Mouse (Mus musculus) G1E-ER4 (cell line): ENCODE data around the gene Usp5. TPM values are rescaled to one million over a fixed set of nuclear protein-coding genes. Genes with fewer than 3 reads are reported as not detected.

Experiments used
- GATA1 ChIP-seq: IDR thresholded peaks from one replicate; pipeline ENCODE4 v1.8.0; 2012; ENCODE audit warnings: low read length, inconsistent platforms
- polyA plus RNA-seq: library from polyadenylated mRNA; stranded (reverse); fragments of >175 nt; gene quantifications from 2 replicates; pipeline ENCODE4 v1.2.3, GENCODE M21; 2012

Gene Usp5
- polyA plus RNA-seq, 1 experiment, result 54.8 TPM

- TF ChIP-seq GATA1, result no peak
Observed at GRCm38 (mm10) chr6:124817971-124818370, 11.3 kb downstream of the Usp5 start.

DNA sequence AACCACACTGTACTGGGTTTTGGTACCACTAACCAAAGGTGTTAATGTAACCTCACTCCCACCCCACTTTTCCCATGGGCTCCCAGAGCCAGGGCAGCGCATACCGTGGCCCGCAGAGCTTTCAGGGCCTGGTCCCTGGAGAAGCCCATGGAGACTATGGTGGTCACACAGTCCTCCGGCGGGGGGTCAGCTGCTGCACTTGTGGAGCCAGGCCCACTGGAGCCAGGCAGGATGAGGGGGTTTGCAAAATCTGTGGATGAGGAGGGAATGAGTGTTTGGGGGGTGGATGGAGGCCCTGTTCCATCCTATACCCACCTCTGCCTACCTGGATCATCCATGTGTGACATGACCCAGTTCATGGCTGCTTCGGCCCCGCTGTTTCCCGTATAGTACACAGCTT lies 11.7 kb downstream of the Usp5 start:
- no peak for TF ChIP-seq GATA1

- TF ChIP-seq GATA1, result no peak
Observed at GRCm38 (mm10) chr6:124817125-124817524, 12.2 kb downstream of the Usp5 start.

- TF ChIP-seq GATA1, result no peak
Observed at GRCm38 (mm10) chr6:124816611-124817010, 12.7 kb downstream of the Usp5 start.

DNA sequence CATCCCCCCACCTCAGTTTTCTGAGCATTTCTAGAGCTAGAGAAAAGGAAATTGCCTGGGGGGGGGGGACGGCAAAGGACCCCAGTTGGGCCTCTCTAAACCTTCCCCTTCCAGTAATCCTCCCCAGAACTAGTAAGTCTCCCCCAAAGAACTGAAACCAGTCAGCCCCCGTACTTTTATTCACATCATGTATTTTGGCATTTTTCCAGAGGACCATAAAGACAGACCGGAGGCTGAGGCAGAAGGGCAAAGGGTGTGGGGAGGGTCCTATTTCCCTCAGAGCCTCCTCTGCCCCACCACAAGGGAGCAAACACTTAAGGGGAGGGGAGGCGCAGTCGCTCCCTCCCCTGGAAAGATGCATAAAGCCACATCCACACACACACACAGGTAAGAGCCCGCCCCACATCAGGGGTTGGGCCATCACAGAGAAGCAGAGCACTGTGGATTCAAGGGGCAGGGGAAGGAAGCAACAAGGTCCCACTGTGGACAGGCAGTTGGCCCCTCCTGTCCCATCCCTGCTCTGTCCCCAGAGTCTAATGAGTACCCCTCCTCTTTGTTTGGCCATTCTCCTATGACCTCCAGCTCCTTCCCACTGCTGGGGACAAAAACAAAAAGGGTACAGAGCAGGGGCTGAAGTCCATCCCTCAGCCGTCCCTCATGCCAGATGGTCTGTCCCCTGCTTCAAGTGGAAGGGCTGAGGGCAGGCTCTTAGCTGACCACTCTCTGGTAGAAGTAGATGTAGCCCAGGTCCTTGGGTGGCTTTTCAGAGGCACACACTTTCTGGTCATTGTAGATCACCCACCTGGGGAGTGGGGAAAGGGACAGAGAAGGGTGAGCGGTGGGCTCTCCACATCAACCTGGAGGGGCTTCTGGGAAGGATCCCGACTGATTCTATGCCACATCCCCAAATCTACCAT lies 14.2 kb downstream of the Usp5 start:
- TF ChIP-seq GATA1, result no peak

GRCm38 (mm10) chr6:124814448-124814847 lies 14.8 kb downstream of the Usp5 start:
- TF ChIP-seq GATA1, result no peak

DNA sequence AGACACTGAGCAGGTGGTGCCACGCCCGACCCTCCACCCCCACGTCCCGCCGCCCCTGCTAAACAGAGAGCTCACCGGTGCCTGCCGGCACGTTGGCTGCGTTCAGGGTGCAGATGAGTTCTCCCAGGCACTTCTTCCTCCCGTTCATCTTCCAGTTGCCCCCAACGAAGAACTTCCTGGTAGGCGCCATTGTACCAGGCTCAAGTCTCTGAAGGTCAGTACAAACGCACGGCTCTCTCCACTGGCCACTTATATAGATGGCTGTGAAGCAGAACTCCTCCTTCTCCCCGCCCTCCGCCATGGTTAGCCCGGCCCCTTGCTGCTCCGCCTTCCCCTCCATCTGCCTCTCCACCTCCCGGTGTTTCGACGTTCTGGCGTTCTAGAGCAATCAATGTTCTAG lies 15.4 kb downstream of the Usp5 start, which contains the start of gene Tpi1:
Tpi1 (minus strand) TSS at position 364 of the 400 bp plus-strand sequence.
- no peak for TF ChIP-seq GATA1

DNA sequence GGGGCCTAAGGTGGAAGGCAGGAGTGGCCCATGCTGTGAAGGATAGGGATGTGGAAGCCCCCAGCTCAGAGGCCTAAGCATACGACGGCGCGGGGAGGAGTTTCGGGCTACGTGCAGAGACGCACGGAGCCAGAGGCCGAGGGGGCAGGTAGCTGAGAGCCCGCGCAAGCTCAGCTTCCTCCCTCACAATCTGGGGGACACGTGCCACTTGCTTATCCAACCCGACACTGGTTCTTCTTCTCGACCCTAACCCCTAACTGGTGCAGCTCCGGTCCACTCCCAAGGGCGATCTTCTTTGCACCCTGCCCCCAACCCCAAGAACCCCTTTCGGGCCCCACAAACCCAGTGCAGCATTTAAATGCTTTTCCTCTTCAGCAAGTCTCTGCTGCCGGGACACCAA lies 15.8 kb downstream of the Usp5 start:
- TF ChIP-seq GATA1, result no peak

GRCm38 (mm10) chr6:124812848-124813247 lies 16.4 kb downstream of the Usp5 start:
- TF ChIP-seq GATA1, result no peak

- TF ChIP-seq GATA1, result no peak
Observed at GRCm38 (mm10) chr6:124811701-124812560, 17.4 kb downstream of the Usp5 start.

DNA sequence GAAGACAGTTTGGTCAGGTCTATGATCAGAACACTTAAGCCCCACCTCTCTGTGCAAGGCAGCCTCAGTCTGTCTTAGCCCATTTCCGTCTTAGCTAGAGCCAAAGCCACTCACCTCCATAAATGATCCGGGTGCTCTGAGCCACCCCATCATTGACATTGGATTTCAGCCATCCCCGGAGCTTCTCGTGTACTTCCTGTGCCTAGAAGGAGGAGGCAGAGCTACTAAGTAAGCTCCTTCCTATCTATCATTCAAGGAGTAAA lies 17.9 kb downstream of the Usp5 start:
- TF ChIP-seq GATA1, result no peak

- TF ChIP-seq GATA1, result no peak
Observed at GRCm38 (mm10) chr6:124809775-124810538, 19.3 kb downstream of the Usp5 start.

GRCm38 (mm10) chr6:124809052-124809774 lies 20.1 kb downstream of the Usp5 start:
- no peak for TF ChIP-seq GATA1

DNA sequence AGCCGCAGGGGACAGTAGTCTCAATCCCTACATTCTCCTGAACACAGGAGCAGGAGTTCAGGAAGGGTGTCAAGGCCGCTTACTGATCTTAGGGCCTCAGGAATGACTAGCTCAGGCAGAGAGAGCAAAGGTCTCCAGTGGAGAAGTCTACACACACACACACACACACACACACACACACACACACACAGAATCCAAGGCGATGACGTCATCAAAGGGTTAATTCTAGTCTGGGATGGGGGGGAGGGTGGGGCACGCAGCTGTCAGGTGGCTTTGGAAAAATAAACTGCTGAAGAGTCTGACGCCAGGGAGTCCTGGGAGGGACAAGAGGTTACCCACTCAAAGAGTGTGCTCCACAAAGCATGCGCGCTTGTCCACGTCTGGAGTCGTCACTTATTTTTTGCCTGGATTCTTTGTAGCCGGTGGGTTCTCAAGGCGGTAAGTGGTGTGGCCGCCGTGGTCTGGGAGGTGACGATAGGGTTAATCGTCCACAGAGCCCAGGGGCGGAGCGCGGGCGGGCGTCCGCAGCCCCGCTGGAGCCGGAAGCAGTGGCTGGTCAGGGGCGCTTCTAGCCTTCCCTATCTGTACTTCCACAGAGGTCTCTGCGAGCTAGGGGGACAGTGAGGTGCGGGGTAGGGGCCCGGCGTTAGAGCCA lies 20.8 kb downstream of the Usp5 start, which contains the start of gene Spsb2:
Spsb2 (plus strand) TSS at position 304 of the 655 bp plus-strand sequence.
- TF ChIP-seq GATA1, result no peak
